Mouse (Mus musculus): ENCODE measurements around the gene Mcrip2.

Gene Mcrip2

GRCm38 (mm10) chr17:25817662-25818061 is 50.9 kb downstream of the Mcrip2 start:
- no peak for DNase-seq (ENCODE audit: low read depth)

Data from c-Kit-positive CD71-negative TER-119-negative erythroid progenitor cells, embryonic 14.5 days (primary cell).